Mouse (Mus musculus) neutrophil, adult 83 days (primary cell): Measurements from ENCODE around the gene Gm21789. TPM values are rescaled to one million over a fixed set of nuclear protein-coding genes. Genes with fewer than 3 reads are reported as not detected.

Experiments used
- total RNA-seq, 2 experiments: library from RNA; stranded (reverse); gene quantifications; one replicate each; pipeline ENCODE4 v1.2.4; 2023

Gene Gm21789
- not detected for total RNA-seq

DNA sequence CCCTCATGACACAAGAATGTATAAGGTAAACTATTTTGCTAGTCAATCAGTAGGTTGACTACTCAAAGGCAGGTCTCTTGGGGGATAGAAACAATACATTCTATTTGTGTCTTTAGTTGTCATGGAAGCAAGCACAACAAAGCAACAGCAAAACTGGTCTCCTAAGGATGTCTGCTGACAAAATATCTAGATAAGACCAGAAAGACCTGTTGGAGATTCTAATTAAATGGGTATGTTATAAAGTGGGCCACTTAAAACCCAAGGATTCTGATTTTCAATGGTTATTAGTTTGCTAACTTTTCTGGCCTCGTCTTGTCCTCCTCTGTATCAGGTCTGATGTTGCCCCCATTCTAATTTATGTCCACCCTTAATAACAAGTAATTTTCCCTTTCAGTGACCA lies at the start of gene Gm21789:
TSS of gene Gm21789 (plus strand) at position 301 of the 400 bp plus-strand sequence.

DNA sequence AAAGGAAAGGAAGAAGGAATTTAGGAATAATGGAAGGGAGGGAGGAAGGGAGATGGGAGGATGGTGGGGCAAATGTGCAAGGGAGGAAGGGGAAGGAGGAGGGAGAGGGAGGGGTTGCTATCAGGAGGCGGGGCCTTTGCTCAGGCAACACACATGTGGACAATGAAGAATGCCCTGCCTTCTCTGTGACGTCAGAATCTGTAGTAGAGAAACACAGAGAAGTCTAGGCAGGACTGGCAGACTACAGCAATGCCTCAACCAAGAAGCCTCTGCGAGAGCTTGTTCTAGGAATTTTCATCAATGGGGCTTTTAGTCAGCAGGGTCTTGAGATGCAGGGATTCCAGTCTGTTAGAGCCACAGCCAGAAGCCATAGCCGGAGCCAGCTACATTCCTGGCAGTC lies 47.2 kb upstream of the Gm21789 start, which contains the start of gene Btbd35f30:
TSS of gene Btbd35f30 (plus strand) at position 301 of the 400 bp plus-strand sequence.

DNA sequence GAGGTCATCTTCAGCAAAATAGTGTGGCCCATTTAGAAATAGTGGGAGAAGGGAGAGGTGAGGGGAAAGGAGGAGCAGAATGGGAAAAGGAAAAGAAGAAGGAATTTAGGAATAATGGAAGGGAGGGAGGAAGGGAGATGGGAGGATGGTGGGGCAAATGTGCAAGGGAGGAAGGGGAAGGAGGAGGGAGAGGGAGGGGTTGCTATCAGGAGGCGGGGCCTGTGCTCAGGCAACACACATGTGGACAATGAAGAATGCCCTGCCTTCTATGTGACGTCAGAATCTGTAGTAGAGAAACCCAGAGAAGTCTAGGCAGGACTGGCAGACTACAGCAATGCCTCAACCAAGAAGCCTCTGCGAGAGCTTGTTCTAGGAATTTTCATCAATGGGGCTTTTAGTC lies 32.0 kb downstream of the Gm21789 start, which contains the start of gene Btbd35f5:
TSS of gene Btbd35f5 (plus strand) at position 301 of the 400 bp plus-strand sequence.

Other genes with a start within 250 kb of the Gm21789 start
- not detected for gene Btbd35f21, start 215.7 kb upstream of the Gm21789 start, total RNA-seq
- gene Btbd35f30, start 47.1 kb upstream of the Gm21789 start, total RNA-seq, result not detected
- not detected for gene Btbd35f5, start 32.1 kb downstream of the Gm21789 start, total RNA-seq